Mouse (Mus musculus) neural tube, embryonic 15.5 days (tissue): ENCODE results near the gene Mup4. TPM values are rescaled to one million over a fixed set of nuclear protein-coding genes. Genes with fewer than 3 reads are reported as not detected.
"Not testable (repeated sequence)": the region's sequence is repeated elsewhere in the genome, so short reads cannot be mapped to it uniquely, and the experiment has no call there.

Source experiments
- ATAC-seq: fragments of 200-750 bp; cut with Nextera tagmentation; 2 replicates; pipeline ENCODE4 v1.8.0; 2017; ENCODE audit warnings: mild to moderate bottlenecking, moderate TSS enrichment, moderate library complexity; ENCODE audit not compliant: low FRiP score
- H3K27ac ChIP-seq: fragments of 300-500 bp; sonication (generic); replicated peaks from 2 replicates; pipeline ENCODE4 v1.5.1; 2015; ENCODE audit warnings: mild to moderate bottlenecking, inconsistent platforms
- H3K27me3 ChIP-seq: fragments of 300-500 bp; sonication (generic); replicated peaks from 2 replicates; pipeline ENCODE4 v1.6.1; 2015; ENCODE audit warnings: inconsistent platforms
- H3K36me3 ChIP-seq: fragments of 300-500 bp; sonication (generic); 2 replicates; pipeline ENCODE4 v1.6.1; 2015; ENCODE audit warnings: inconsistent platforms
- H3K4me1 ChIP-seq: fragments of 300-500 bp; sonication (generic); 2 replicates; pipeline ENCODE4 v1.6.1; 2015; ENCODE audit warnings: inconsistent platforms
- H3K4me2 ChIP-seq: fragments of 300-500 bp; sonication (generic); 2 replicates; pipeline ENCODE4 v1.6.1; 2015; ENCODE audit warnings: inconsistent platforms, mild to moderate bottlenecking, moderate library complexity
- H3K4me3 ChIP-seq: fragments of 300-500 bp; sonication (generic); replicated peaks from 2 replicates; pipeline ENCODE4 v1.5.1; 2015; ENCODE audit warnings: mild to moderate bottlenecking, inconsistent platforms
- H3K9ac ChIP-seq: fragments of 300-500 bp; sonication (generic); replicated peaks from 2 replicates; pipeline ENCODE4 v1.6.1; 2015; ENCODE audit warnings: mild to moderate bottlenecking, inconsistent platforms
- H3K9me3 ChIP-seq: fragments of 300-500 bp; sonication (generic); replicated peaks from 2 replicates; pipeline ENCODE4 v1.6.1; 2016; ENCODE audit warnings: inconsistent platforms
- WGBS: fragments of 180-500 bp; shearing (Covaris S2); methylation state at CpG from one replicate; pipeline ENCODE4 v1.1.7; 2015; ENCODE audit warnings: mixed read lengths; 5-methylcytosine and 5-hydroxymethylcytosine counted together
- polyA plus RNA-seq: library from polyadenylated mRNA; unstranded; fragments of >200 nt; fragmentation: Nextera tagmentation; extraction: Ambion mirVana; gene quantifications from 2 replicates; pipeline ENCODE4 v1.2.1, GENCODE M21; 2015

Mup4 gene
- polyA plus RNA-seq, result not detected in 2 replicates

DNA sequence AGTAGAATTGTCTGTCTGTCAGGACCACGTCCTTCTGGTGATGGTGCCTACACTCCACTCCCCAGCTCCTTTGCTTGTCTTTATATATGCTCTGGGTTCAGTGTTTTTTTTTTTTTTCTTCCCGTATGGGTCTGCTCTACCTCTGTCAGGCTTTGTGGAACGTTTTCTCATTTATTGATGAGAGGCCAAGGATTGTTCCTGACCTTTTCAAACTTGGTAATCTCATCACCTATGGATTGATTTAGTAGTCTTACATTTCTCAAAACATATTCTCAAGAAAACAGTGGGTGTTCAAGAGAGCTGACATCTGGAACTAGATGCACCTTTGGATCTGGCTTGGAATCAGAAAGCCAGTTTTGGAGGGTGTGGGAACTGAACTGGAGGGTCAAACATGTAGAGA, at the start of gene Mup4:
Gene Mup4, minus strand, starts transcription at position 101 of the 400 bp plus-strand sequence.
- no peak for ATAC-seq
- no peak within 1 kb of the TSS for H3K9ac ChIP-seq
- H3K4me1 ChIP-seq, result no peaks in the 10 kb centered on the region
- H3K4me3 ChIP-seq, result no peak within 1 kb of the TSS
- H3K36me3 ChIP-seq, result no peaks in the 10 kb centered on the region
- H3K27ac ChIP-seq, result no peak within 1 kb of the TSS
- no peak within 1 kb of the TSS for H3K4me2 ChIP-seq
- no peaks in the 10 kb centered on the region for H3K27me3 ChIP-seq
- WGBS, result 88% methylated on average over 3 of the region's 3 CpGs
- no peaks in the 10 kb centered on the region for H3K9me3 ChIP-seq

DNA sequence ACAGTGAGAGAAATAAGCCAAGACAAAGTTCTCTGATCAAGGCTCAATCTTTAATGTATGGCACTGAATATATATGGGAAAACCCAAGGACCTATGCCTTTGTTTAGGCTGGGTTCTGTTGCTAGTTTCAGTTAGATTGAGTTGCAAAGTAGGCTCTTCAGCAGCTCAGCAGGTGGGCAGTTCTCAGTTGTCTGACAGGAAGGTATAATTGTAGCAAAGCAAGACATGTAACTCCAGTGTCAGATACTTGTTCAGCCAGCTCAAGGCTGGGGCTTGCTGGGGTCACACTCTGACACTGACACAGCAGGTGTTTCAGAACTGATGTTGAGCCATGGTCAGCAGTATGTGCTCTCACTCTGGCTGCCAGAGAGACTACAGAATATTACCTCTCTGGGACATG, 37.4 kb upstream of the Mup4 start:
- H3K27me3 ChIP-seq, H3K4me3 ChIP-seq, H3K4me1 ChIP-seq, ATAC-seq, H3K9ac ChIP-seq, H3K4me2 ChIP-seq, H3K9me3 ChIP-seq, H3K36me3 ChIP-seq, H3K27ac ChIP-seq: not testable (repeated sequence)

DNA sequence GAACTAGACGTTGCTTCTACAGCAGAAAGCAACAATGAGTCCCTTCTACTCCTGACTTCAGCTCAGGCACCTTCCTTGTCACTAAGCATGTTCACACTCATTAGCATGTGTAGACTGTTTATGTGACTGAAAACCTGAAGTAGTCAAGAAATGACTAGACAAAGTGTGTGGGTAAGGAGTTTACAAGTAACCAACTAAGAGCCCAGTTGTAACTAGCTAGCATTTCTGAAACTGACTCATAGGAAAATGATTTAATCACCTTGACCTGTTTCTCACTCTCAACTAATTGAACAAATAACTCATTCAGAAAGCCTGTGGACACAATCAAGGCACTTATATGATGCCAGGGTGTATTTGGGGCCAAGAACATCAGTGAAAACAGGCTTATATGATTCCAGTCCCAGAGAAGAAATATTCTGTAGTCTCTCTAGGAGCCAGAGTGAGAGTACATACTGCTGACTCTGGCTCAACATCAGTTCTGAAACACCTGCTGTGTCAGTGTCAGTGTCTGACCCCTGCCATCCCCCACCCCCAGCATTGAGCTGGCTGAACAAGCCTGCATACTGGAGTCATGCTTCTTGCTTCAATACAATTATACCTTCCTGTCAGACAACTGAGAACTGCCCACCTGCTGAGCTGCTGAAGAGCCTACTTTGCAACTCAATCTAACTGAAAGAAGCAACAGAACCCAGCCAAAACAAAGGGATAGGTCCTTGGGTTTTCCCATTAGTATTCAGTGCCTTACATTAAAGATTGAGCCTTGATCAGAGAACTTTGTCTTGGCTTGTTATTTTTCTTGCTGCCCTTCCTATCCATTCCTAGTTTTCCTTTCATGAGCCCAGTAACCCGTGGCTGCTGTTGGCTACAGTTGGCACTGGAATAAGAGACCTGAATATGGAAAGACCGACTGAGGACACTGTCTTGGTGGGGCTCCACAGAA, 3.2 kb upstream of the Mup4 start, which contains the start of gene Mup6:
Gene Mup6, plus strand, starts transcription at position 890 of the 940 bp plus-strand sequence.
- Histone ChIP-seq H3K4me3 (no peak within 1 kb of the TSS), H3K9ac (no peak within 1 kb of the TSS), H3K36me3 (no peaks in the 10 kb centered on the region), H3K9me3 (no peaks in the 10 kb centered on the region), H3K27ac (no peak within 1 kb of the TSS), H3K4me1 (no peaks in the 10 kb centered on the region), H3K27me3 (no peaks in the 10 kb centered on the region), H3K4me2 (no peak within 1 kb of the TSS)
- 40% methylated on average over 3 of the region's 3 CpGs for WGBS
- ATAC-seq, result no peak

DNA sequence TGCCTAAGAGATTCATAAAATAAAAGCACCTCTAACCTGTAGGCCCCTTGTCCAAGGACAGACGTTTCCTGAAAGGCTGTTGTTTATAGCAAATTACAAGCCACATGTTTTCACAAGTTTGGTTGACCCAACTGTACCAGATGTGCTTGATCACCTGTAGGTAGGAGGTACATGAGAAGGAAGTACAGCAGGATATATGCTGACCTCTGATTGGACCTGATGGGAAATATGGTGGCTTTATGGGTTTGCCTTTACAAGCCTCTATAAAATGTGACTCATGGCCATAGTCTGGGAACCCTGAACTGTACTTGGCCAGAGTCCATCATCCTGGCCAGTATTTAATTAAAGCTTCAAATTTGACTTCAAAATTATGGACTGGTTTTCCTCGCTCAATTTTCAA, 23.0 kb downstream of the Mup4 start:
- Histone ChIP-seq H3K4me3 (no peak overlapping the region), H3K9ac (no peak overlapping the region), H3K36me3 (no peaks in the 10 kb centered on the region), H3K4me2 (no peak overlapping the region), H3K9me3 (no peaks in the 10 kb centered on the region), H3K4me1 (no peaks in the 10 kb centered on the region), H3K27me3 (no peaks in the 10 kb centered on the region), H3K27ac (no peak overlapping the region)
- WGBS, result 72% methylated on average over 2 of the region's 2 CpGs
- no peak for ATAC-seq

DNA sequence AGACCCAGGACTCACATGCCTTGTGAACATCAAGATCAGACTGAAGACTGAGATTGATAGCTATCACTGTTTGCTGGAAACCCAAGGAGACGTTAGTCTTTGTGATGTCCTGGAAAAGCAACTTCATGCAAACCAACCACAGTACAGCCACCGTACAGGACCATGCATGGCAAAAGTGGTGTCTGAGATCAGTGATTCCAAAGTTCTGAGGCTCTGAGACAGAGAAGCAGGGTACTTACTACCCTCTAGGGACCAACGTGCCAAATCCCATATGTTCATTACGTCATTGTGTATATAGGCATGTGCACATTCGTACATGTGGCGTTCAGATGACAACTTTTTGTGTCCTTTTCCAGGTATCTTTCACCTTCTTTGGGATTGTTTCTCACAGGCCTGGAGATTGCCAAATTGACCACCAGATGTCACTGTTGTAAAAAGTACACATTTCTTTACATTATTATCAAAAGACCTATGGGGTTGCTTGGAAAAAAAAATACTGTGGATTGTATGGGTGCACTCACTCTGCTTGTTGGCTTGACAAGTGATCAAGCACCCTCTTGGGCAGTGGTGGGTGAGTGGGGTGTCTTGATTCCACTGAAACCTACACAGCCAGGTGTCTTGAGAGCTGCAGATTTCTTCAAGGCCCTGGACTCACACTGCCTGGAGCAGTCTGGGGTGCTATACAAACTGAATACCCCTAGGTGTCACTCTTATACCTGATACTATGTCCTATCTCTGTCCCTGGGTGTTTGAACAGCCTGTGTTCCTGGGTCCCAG, 27.8 kb downstream of the Mup4 start:
- ATAC-seq, result peak; percentile 94
- H3K27ac ChIP-seq, result no peak overlapping the region
- H3K4me1 ChIP-seq, result no peaks in the 10 kb centered on the region
- H3K27me3 ChIP-seq, result no peaks in the 10 kb centered on the region
- H3K36me3 ChIP-seq, result no peaks in the 10 kb centered on the region
- WGBS, result 71% methylated on average over 6 of the region's 6 CpGs
- no peak overlapping the region for H3K9ac ChIP-seq
- H3K9me3 ChIP-seq, result no peaks in the 10 kb centered on the region
- H3K4me3 ChIP-seq, result no peak overlapping the region
- H3K4me2 ChIP-seq, result no peak overlapping the region

DNA sequence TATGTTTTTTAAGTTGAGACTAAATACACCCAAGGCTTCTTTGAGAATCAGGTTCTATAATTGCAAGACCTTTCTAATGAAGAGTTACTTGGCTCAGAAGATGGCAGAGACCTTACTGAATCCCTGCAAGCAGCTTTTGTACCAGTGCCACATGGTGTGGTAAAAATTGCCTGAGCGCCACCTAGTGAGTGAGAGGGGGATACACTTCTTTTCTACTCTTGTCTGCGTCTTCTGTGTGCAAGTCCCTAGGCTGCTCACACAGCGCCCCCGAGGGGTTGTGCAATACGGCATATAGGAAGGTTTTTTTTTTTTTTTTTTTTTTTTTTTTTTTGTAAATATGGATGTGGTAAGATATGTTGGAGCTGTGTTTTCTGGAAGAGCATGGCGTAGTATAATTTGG, 32.2 kb downstream of the Mup4 start:
- ATAC-seq, result peak; percentile 51; the same call in 1 of the 2 replicates
- 30% methylated on average over 6 of the region's 6 CpGs for WGBS

DNA sequence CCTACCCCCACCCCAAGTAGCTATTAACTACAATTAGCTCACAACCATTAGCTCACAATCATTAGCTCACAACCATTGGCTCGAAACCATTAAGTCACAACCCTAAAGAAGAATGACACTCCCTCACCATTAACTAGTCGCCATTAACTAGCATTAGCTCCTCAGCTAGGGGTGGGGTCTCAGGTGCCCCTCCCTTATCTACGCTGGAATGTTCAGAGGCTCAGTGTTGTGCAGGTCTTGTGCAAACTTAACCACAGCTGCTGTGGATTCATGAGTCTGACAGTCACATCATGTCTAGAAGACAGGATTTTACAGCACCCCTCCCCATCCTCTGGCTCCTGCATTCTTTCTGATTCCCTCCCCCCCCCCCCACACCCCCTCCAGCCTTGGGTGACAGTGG, 32.8 kb downstream of the Mup4 start:
- ATAC-seq, result peak; percentile 29
- H3K9ac ChIP-seq, result no peak overlapping the region
- WGBS, result 62% methylated on average over 3 of the region's 3 CpGs

More for the DNA sequence above, 32.2 kb downstream of the Mup4 start:
- no peaks in the 10 kb centered on the region for H3K36me3 ChIP-seq
- no peaks in the 10 kb centered on the region for H3K27me3 ChIP-seq
- H3K4me1 ChIP-seq, result no peaks in the 10 kb centered on the region
- H3K27ac ChIP-seq, result no peak overlapping the region
- no peak overlapping the region for H3K9ac ChIP-seq
- no peak overlapping the region for H3K4me2 ChIP-seq
- H3K4me3 ChIP-seq, result no peak overlapping the region
- H3K9me3 ChIP-seq, result no peaks in the 10 kb centered on the region

DNA sequence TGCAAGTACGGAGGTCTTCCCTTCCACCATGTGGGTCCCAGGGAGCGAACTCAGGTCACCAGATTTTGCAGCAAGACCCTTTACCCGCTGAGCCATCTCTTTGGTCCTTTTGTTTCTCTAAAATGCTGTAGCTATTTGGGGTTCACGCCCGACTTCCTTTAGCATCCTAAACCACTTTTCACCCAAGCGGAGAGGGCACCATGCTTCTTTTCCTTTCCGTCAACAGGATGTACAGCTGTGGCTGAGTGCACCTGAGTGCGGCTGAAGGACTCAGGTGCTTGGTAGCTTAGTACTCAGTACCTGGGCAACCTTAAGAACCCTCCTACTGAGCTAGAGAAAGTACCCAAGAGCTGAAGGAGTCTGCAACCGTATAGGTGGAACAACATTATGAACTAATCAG, 35.4 kb downstream of the Mup4 start:
- no peaks in the 10 kb centered on the region for H3K36me3 ChIP-seq
- H3K27me3 ChIP-seq, result no peaks in the 10 kb centered on the region
- no peak overlapping the region for H3K4me2 ChIP-seq
- no peak overlapping the region for H3K27ac ChIP-seq
- 81% methylated on average over 9 of the region's 9 CpGs for WGBS
- no peaks in the 10 kb centered on the region for H3K4me1 ChIP-seq
- ATAC-seq, result no peak
- H3K9me3 ChIP-seq, result no peaks in the 10 kb centered on the region
- no peak overlapping the region for H3K4me3 ChIP-seq
- no peak overlapping the region for H3K9ac ChIP-seq

More for the DNA sequence above, 32.8 kb downstream of the Mup4 start:
- no peaks in the 10 kb centered on the region for H3K4me1 ChIP-seq
- H3K4me2 ChIP-seq, result no peak overlapping the region
- H3K27ac ChIP-seq, result no peak overlapping the region
- H3K4me3 ChIP-seq, result no peak overlapping the region
- no peaks in the 10 kb centered on the region for H3K9me3 ChIP-seq
- H3K27me3 ChIP-seq, result no peaks in the 10 kb centered on the region
- H3K36me3 ChIP-seq, result no peaks in the 10 kb centered on the region

DNA sequence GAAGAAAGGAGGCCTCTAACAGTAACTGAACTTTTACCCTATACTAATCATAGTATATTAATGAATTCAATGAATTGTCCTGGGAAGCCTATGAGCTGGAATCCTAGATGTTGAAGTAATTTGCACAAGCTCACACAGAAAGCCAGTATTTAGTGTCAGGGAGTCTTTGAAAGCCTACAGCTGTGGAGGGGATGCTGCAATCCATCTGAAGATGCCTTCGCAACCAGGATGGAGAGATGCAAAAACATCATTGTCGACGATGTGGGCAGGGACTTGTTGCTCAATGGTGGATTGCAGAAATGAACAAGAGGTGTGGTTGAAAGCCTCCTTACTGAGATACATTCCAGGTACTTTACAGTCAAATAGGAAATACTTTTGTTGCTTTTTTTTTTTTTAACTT, 42.5 kb downstream of the Mup4 start:
- no peak for ATAC-seq
- no peaks in the 10 kb centered on the region for H3K4me1 ChIP-seq
- no peaks in the 10 kb centered on the region for H3K9me3 ChIP-seq
- no peak overlapping the region for H3K9ac ChIP-seq
- peaks cover 8% of the 10 kb centered on the region; the same call in 1 of the 2 replicates for H3K27me3 ChIP-seq
- 93% methylated on average over 3 of the region's 3 CpGs for WGBS
- no peak overlapping the region for H3K4me3 ChIP-seq
- no peaks in the 10 kb centered on the region for H3K36me3 ChIP-seq
- H3K27ac ChIP-seq, result no peak overlapping the region
- H3K4me2 ChIP-seq, result no peak overlapping the region

DNA sequence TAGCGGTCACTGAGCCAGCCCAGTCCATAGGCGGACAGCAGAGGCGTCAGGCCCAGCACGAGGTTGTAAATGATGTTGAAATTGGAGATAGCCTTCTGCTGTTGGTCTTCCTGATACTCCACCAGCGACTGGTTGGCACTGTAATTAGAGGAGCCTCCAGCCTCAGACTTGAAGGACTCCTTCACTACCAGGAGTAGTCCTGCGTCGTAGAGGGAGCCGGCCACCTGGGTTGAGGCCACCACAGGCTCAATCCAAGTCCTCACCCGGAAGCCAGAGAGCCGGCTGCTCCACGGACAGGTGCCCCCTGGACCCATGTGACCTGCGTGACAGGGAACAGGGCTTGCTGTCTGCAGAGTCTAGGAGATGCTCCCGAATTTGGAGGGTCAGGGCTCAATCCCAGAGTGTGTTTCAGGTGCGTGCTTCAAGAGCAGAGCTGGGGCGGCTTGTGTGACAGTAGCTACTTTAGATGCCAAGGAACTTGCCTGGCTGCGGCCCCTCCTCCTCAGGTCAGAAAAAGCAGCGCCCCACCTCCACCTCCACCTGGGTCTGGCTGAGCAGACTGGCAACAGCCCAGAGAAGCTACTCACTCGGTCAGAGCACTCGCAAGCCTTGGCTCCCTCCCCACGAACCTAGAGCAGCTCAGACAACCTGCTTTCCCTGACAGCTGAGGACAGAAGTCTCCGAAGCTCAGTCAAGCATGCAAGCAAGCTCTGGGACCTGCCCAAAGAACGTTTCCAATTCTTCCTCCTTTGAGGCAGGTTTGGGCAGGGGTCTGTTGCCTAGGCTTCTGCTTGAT, 45.7 kb downstream of the Mup4 start, which contains the start of gene Slc46a2:
Gene Slc46a2, minus strand, starts transcription at position 449 of the 796 bp plus-strand sequence.
- Histone ChIP-seq H3K27ac (no peak within 1 kb of the TSS), H3K4me3 (no peak within 1 kb of the TSS), H3K4me2 (no peak within 1 kb of the TSS), H3K36me3 (no peaks in the 10 kb centered on the region), H3K9ac (no peak within 1 kb of the TSS), H3K9me3 (no peaks in the 10 kb centered on the region), H3K4me1 (no peaks in the 10 kb centered on the region), H3K27me3 (peaks cover 8% of the 10 kb centered on the region; the same call in 1 of the 2 replicates)
- WGBS, result 21% methylated on average over 22 of the region's 22 CpGs
- ATAC-seq, result no peak

DNA sequence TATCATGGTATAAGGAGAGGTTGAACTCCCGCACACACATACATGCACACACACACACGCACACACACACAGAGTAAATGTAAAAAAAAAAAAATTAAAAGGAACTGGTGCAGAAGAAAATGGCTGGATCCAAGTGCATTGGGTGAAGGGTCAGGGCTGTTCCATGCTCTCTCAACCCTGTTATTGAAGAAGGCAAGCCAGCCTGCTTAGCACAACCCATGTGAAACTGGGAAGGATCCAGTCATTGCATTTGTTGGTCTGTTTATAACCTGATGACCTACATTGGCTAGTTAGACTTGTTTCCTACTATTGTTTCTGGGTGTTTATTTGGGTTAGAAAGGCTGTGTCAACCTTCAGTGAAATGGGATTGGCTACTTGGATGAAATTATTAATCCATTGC, 51.7 kb downstream of the Mup4 start:
- Histone ChIP-seq H3K4me2 (no peak overlapping the region), H3K9me3 (no peaks in the 10 kb centered on the region), H3K9ac (no peak overlapping the region), H3K4me3 (no peak overlapping the region), H3K4me1 (no peaks in the 10 kb centered on the region), H3K27me3 (peaks cover 5% of the 10 kb centered on the region; the same call in 1 of the 2 replicates), H3K36me3 (no peaks in the 10 kb centered on the region), H3K27ac (no peak overlapping the region)
- WGBS, result 96% methylated on average over 2 of the region's 2 CpGs
- no peak for ATAC-seq
